1 mouse cellular context compared by ENCODE assay signal in genomic region chr9:107723794-107724531, GRCm38 (mm10).
TF ChIP-seq lines count a peak whose summit lies in the region.

No protein-coding gene starts in this region.

TF ChIP-seq in MEL, 35 proteins besides CTCF, POLR2A, EP300 and RAD21 (continued from another document):
- TF ChIP-seq USF1 (IDR thresholded peaks at IDR 0.05; ENCODE audit: low read depth, low read length) (no peak), HCFC1 (IDR thresholded peaks at IDR 0.05; ENCODE audit: low read depth, low read length) (no peak), CHD1 (IDR thresholded peaks at IDR 0.05; ENCODE audit: low read depth, low read length) (no peak), POLR2AphosphoS2 (IDR thresholded peaks at IDR 0.05; ENCODE audit: low read length) (no peak), KAT2A (conservative IDR thresholded peaks at IDR 0.05; ENCODE audit: low read depth, low read length) (no peak), ZC3H11A (IDR thresholded peaks at IDR 0.05; ENCODE audit: low read depth, low read length) (no peak), MYC (IDR thresholded peaks at IDR 0.05; ENCODE audit: low read depth, low read length) (no peak), USF2 (IDR thresholded peaks at IDR 0.05; ENCODE audit: borderline replicate concordance in 1 of 2, insufficient read depth in 1 of 2, low read depth in 1 of 2, low read length in 2 of 2) (no peak), MXI1 (IDR thresholded peaks at IDR 0.05; ENCODE audit: low read depth, low read length) (peak; percentile 20; the same call in 1 of the 2 replicates), NRF1 (IDR thresholded peaks at IDR 0.05; ENCODE audit: insufficient read depth, low read depth, low read length, poor library complexity, severe bottlenecking) (no peak), GATA1 (IDR thresholded peaks at IDR 0.05; ENCODE audit: low read depth, low read length) (no peak), MEF2A (IDR thresholded peaks at IDR 0.05; ENCODE audit: extremely low read depth, insufficient replicate concordance, low read depth, low read length, poor library complexity, severe bottlenecking) (no peak)
TF ChIP-seq in MEL: peak in this region for 7.
